Mouse (Mus musculus) limb, embryonic 11.5 days (tissue): ENCODE results near the gene Pla2g7. TPM values are rescaled to one million over a fixed set of nuclear protein-coding genes. Genes with fewer than 3 reads are reported as not detected.

ENCODE experiments used
- ATAC-seq: fragments of 200-750 bp; cut with Nextera tagmentation; 2 replicates; pipeline ENCODE4 v1.8.0; 2017; ENCODE audit warnings: low read depth; ENCODE audit not compliant: insufficient number of reproducible peaks, low FRiP score, low TSS enrichment
- DNase-seq: peaks from one replicate; pipeline ENCODE4 v3.0.0-alpha.2; 2015; ENCODE audit warnings: low spot score
- H3K27ac ChIP-seq: fragments of 300-500 bp; sonication (generic); replicated peaks from 2 replicates; pipeline ENCODE4 v1.5.1; 2014; ENCODE audit warnings: low read depth, mild to moderate bottlenecking, low read length
- H3K27me3 ChIP-seq: fragments of 300-500 bp; sonication (generic); 2 replicates; pipeline ENCODE4 v1.6.1; 2014; ENCODE audit warnings: mild to moderate bottlenecking, low read length, mixed read lengths; ENCODE audit not compliant: control insufficient read depth, insufficient read depth
- H3K36me3 ChIP-seq: fragments of 300-500 bp; sonication (generic); 2 replicates; pipeline ENCODE4 v1.6.1; 2014; ENCODE audit warnings: mild to moderate bottlenecking, low read length, moderate library complexity, mixed read lengths; ENCODE audit not compliant: control insufficient read depth, insufficient read depth
- H3K4me1 ChIP-seq: fragments of 300-500 bp; sonication (generic); 2 replicates; pipeline ENCODE4 v1.6.1; 2014; ENCODE audit warnings: low read length, mixed read lengths; ENCODE audit not compliant: control insufficient read depth, insufficient read depth
- H3K4me2 ChIP-seq: fragments of 300-500 bp; sonication (generic); 2 replicates; pipeline ENCODE4 v1.6.1; 2014; ENCODE audit warnings: low read depth, mild to moderate bottlenecking, moderate library complexity; ENCODE audit not compliant: severe bottlenecking
- H3K4me3 ChIP-seq: fragments of 300-500 bp; sonication (generic); 2 replicates; pipeline ENCODE4 v1.5.1; 2014; ENCODE audit warnings: low read depth, low read length
- H3K9ac ChIP-seq: fragments of 300-500 bp; sonication (generic); 2 replicates; pipeline ENCODE4 v1.6.1; 2014; ENCODE audit warnings: mild to moderate bottlenecking, low read length
- H3K9me3 ChIP-seq: fragments of 300-500 bp; sonication (generic); 2 replicates; pipeline ENCODE4 v1.6.1; 2016; ENCODE audit warnings: low read length; ENCODE audit not compliant: control insufficient read depth
- WGBS: fragments of 180-500 bp; shearing (Covaris S2); extraction: QIAGEN DNeasy Blood & Tissue Kit; methylation state at CpG from one replicate; pipeline ENCODE4 v1.1.7; 2014; 5-methylcytosine and 5-hydroxymethylcytosine counted together
- polyA plus RNA-seq: library from polyadenylated mRNA; unstranded; fragments of >200 nt; fragmentation: Nextera tagmentation; extraction: Ambion mirVana; gene quantifications from 2 replicates; pipeline ENCODE4 v1.2.1, GENCODE M21; 2014

Pla2g7 gene
- polyA plus RNA-seq, 1 experiment from 2014 or later = 3.0 TPM

DNA sequence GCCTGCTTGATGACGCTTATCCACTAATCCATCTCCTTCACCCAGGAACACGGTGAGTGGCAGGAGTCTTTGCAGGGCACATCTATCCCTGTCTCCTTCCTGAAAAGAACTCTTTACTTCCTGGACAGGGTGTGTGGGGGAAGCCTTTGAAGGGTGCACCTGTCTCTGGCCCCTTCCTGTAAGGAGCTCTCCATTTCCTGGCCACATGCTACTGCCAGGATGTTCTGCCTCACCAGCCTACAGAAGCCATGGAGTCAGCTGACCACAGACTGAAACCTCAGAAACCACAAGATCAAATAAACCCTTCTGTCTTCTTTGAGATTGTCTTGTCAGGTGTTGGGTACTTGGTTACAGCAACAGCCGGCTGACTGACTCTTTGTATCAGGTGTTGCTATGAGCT lies 77.2 kb downstream of the Pla2g7 start:
- Histone ChIP-seq H3K9me3 (no peaks in the 10 kb centered on the region), H3K4me3 (no peak overlapping the region), H3K27ac (no peak overlapping the region), H3K9ac (no peak overlapping the region), H3K4me2 (no peak overlapping the region), H3K27me3 (no peaks in the 10 kb centered on the region), H3K4me1 (no peaks in the 10 kb centered on the region), H3K36me3 (no peaks in the 10 kb centered on the region; the same call in 1 of the 2 replicates)
- ATAC-seq (no peak), DNase-seq (no peak)
- 95% methylated on average over 3 of the region's 3 CpGs for WGBS

GRCm38 (mm10) chr17:43646925-43647324 lies 79.0 kb downstream of the Pla2g7 start:
- ATAC-seq (no peak), DNase-seq (no peak)
- no peaks in the 10 kb centered on the region for H3K27me3 ChIP-seq
- WGBS = 79% methylated on average over 5 of the region's 5 CpGs
- H3K4me2 ChIP-seq = no peak overlapping the region
- no peak overlapping the region for H3K4me3 ChIP-seq
- no peaks in the 10 kb centered on the region for H3K4me1 ChIP-seq
- H3K36me3 ChIP-seq = no peaks in the 10 kb centered on the region; the same call in 1 of the 2 replicates
- H3K27ac ChIP-seq = no peak overlapping the region
- H3K9ac ChIP-seq = no peak overlapping the region
- H3K9me3 ChIP-seq = no peaks in the 10 kb centered on the region

DNA sequence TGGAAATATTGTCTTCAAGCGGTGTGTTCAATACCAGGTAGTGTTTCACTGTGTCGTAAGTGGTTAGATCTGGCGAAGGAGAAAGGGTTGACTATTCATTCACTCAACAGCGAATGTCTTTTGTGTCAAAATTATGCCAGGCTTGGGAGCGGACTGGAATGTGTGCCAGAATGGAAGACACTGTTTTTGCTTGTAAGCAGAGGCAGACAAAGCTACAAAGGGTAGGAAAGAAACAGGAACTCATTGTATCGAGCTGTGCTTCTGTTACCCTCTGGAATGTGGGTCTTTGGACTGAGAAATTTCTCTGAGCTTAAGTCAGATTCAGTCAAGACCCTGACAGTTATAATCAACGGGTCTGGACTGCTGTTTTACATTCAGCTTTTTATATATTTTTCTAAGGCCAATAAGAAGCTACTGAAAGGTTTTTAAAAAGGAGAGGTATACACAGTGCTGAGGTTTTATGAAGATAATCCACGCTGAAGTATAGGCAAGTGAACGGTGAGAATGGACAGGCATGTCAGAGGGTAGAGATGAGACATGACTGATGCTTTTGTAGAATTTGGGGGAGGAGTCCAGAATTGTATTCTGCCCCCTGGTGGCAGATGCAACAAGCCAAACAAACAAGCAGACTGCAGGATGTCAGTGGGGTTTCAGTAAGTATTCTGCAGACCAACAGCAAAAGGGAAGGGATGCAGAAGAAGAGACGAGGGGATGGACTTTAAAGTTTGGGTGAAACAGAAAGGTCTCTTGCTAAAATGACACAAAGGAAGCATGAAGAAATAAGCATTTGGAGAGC lies 81.9 kb downstream of the Pla2g7 start:
- no peaks in the 10 kb centered on the region for H3K27me3 ChIP-seq
- H3K9me3 ChIP-seq = no peaks in the 10 kb centered on the region
- H3K27ac ChIP-seq = no peak overlapping the region
- no peak for ATAC-seq
- no peak overlapping the region for H3K9ac ChIP-seq
- H3K4me3 ChIP-seq = no peak overlapping the region
- H3K36me3 ChIP-seq = no peaks in the 10 kb centered on the region
- no peak for DNase-seq
- 90% methylated on average over 10 of the region's 10 CpGs for WGBS
- H3K4me2 ChIP-seq = no peak overlapping the region
- no peaks in the 10 kb centered on the region for H3K4me1 ChIP-seq

DNA sequence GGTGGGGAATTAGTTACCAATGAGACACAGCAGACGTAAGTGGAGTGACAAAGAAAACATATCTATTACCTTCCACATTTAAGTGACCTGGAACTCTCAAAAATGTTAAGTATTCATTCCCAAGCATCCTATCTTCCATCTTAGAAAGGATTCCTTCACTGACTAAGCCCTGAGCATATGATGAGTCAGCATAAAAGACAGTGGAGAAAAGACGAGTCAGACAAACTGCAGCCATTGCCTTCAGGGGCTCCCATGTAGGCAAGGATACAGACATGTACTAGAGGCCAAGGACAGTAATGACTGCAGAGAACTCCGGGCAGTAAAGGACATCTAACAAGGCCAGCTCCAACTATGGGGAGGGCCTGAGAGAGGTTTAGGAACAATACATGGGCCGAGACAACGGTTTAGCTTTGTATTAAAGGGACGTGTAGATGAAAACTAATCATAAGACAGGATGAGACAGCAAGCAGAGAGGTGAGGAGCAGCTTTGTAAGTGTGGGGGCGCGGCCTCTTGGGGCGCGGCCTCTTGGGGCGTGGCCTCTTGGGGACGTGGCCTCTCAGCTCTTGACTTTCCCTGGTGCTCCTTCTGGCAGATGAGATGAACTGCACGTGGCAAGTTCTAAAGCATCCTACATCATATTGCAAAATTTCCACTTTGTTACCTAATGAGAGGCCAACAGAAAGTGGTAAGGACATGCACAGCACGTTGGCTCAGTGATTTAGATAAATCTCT lies 83.6 kb downstream of the Pla2g7 start:
- Histone ChIP-seq H3K4me1 (no peaks in the 10 kb centered on the region), H3K9ac (no peak overlapping the region), H3K36me3 (no peaks in the 10 kb centered on the region), H3K27ac (no peak overlapping the region), H3K4me2 (no peak overlapping the region), H3K27me3 (no peaks in the 10 kb centered on the region), H3K9me3 (no peaks in the 10 kb centered on the region), H3K4me3 (no peak overlapping the region)
- ATAC-seq (no peak; the same call in 1 of the 2 replicates), DNase-seq (no peak)
- 71% methylated on average over 14 of the region's 14 CpGs for WGBS

Other genes with a start within 250 kb of the Pla2g7 start
- 9.6 TPM in 2 replicates for gene Adgrf5, start 207.6 kb upstream of the Pla2g7 start, polyA plus RNA-seq
- gene Mep1a, start 65.3 kb upstream of the Pla2g7 start, polyA plus RNA-seq = not detected in 2 replicates
- gene Ankrd66, start 24.5 kb upstream of the Pla2g7 start, polyA plus RNA-seq = 0.14 TPM in 1 of 2 replicates, not detected in the other
- 0.51 TPM in 1 of 2 replicates, not detected in the other for gene Tdrd6, start 62.2 kb downstream of the Pla2g7 start, polyA plus RNA-seq
- gene Slc25a27, start 99.1 kb downstream of the Pla2g7 start, polyA plus RNA-seq = 27.2 and 28.5 TPM in 2 replicates
- 25.8 and 25.9 TPM in 2 replicates for gene Cyp39a1, start 99.3 kb downstream of the Pla2g7 start, polyA plus RNA-seq
- 1.7 and 2.5 TPM in 2 replicates for gene Rcan2, start 233.3 kb downstream of the Pla2g7 start, polyA plus RNA-seq